Mouse (Mus musculus) adrenal gland, adult 2 months (tissue): ENCODE data around the gene Pde5a. TPM values are rescaled to one million over a fixed set of nuclear protein-coding genes. Genes with fewer than 3 reads are reported as not detected.

ENCODE experiments used
- polyA plus RNA-seq: library from polyadenylated mRNA; depleted of rRNA; stranded (reverse); fragments of >200 nt; gene quantifications from 2 replicates; pipeline ENCODE4 v1.2.3, GENCODE M21; 2012; rRNA removed
- total RNA-seq, 2 experiments: library from RNA; stranded (reverse); gene quantifications; 2 replicates each; pipeline ENCODE4 v1.2.3; 2021

The Pde5a gene
- total and polyA plus RNA-seq, 3 experiments = 4.6 to 48.8 (median 46.5) TPM

Other genes starting within 250 kb of the Pde5a start
- 10 to 100 TPM; 16.3 to 22.0 TPM for gene Fnbp1l, start 109.2 kb upstream of the Pde5a start, total RNA-seq
- gene Fnbp1l, start 109.2 kb upstream of the Pde5a start, polyA plus RNA-seq = 1.4 TPM in 2 replicates
- gene Fabp2, start 166.1 kb downstream of the Pde5a start, total RNA-seq = not detected
- gene Fabp2, start 166.1 kb downstream of the Pde5a start, polyA plus RNA-seq = not detected in 2 replicates
- gene Gm10959, start 190.4 kb downstream of the Pde5a start, total RNA-seq = not detected
- not detected in 2 replicates for gene Gm10959, start 190.4 kb downstream of the Pde5a start, polyA plus RNA-seq
- gene 1810037I17Rik, start 195.3 kb downstream of the Pde5a start, total RNA-seq = 10 to 100 TPM; 46.0 to 59.0 TPM
- 17.1 and 18.3 TPM in 2 replicates for gene 1810037I17Rik, start 195.3 kb downstream of the Pde5a start, polyA plus RNA-seq